Mouse (Mus musculus): Measurements from ENCODE around the gene Khsrp. TPM values are rescaled to one million over a fixed set of nuclear protein-coding genes. Genes with fewer than 3 reads are reported as not detected.

Khsrp gene
- total and polyA plus RNA-seq, 2 experiments from 2014 or later: 27.0 to 65.5 TPM

DNA sequence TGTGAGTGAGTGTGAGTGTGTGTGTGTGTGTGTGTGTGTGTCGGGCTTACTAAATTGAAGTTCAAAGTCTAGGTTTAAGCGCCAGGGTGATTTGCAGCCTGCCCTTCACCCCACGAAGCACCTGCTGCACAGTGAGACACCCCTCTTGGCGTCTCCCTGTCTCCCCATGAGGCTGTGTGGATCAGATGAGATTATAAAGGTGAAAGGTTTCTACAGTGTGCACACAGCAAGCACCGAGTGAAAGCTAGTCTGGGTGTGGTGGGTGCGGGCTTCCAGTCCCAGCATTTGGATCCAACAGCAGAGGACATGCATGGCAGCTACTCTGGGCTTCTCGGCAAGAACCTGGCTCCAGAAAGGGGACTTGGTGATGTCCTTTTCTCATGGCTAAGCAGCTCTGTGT, 50.3 kb downstream of the Khsrp start:
- DNase-seq (no peak), ATAC-seq (no peak)
- Histone ChIP-seq H3K4me1 (ENCODE audit: insufficient read depth) (no peaks in the 10 kb centered on the region), H3K36me3 (ENCODE audit: insufficient read depth) (no peaks in the 10 kb centered on the region), H3K27me3 (ENCODE audit: insufficient read depth, low read length) (no peaks in the 10 kb centered on the region), H3K4me2 (ENCODE audit: low read depth) (no peak overlapping the region), H3K4me3 (ENCODE audit: low read depth, low read length) (no peak overlapping the region), H3K9me3 (ENCODE audit: low read length) (no peaks in the 10 kb centered on the region), H3K9ac (no peak overlapping the region), H3K27ac (ENCODE audit: low read depth, low read length) (no peak overlapping the region)
- TF ChIP-seq CTCF (IDR thresholded peaks at IDR 0.05; ENCODE audit: low read depth): no peak
- 80% methylated on average over 7 of the region's 7 CpGs for whole genome bisulfite sequencing

GRCm38 (mm10) chr17:56979524-56979923, 51.8 kb downstream of the Khsrp start:
- DNase-seq: no peak
- no peak overlapping the region for H3K27ac ChIP-seq (ENCODE audit: low read depth, low read length)
- H3K9ac ChIP-seq: no peak overlapping the region
- 60% methylated on average over 4 of the region's 8 CpGs for WGBS
- ATAC-seq: no peak
- TF ChIP-seq CTCF (IDR thresholded peaks at IDR 0.05; ENCODE audit: low read depth): no peak
- no peaks in the 10 kb centered on the region for H3K9me3 ChIP-seq (ENCODE audit: low read length)
- H3K4me3 ChIP-seq (ENCODE audit: low read depth, low read length): no peak overlapping the region
- H3K4me1 ChIP-seq (ENCODE audit: insufficient read depth): no peaks in the 10 kb centered on the region
- no peaks in the 10 kb centered on the region for H3K27me3 ChIP-seq (ENCODE audit: insufficient read depth, low read length)
- H3K36me3 ChIP-seq (ENCODE audit: insufficient read depth): no peaks in the 10 kb centered on the region
- no peak overlapping the region for H3K4me2 ChIP-seq (ENCODE audit: low read depth)

DNA sequence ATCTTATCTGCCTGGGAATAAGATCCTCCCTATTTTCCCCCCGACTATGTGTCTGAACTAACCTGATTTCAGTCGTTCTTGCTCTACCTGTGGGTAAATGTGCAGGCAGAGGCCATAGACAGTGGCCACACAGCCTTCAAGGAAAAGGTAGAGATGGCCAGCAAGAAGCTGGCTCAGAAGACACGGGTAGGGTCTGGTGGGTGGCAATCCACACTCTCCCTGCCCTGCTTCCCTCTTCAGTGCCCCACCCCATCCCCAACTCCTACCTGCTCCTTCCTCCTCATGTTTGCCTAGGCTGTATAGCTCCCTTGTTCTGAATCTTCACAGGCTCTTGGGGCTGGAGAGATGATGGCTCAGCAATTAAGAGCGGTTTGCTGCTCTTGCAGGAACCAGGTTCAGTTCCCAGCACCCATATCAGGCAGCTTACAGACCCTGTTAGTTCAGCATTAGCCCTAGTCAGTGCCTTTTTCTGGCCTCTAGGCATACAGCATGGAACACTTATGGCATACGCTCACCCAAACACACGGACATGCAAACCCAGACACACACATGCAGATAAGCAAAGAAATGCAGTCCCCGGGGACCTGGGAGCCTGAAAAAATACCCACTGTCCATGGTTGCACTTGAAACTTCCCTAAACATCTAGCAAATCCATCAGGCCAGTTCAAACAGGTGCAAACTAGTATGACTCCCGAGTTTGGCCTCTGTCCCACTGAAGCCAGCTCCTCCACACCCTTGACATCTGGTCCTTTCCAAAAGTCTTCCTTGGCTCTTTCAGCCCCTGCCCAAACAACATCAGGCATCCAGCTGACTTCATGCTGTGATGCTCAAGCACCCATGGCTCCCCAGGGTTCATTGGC, 54.6 kb downstream of the Khsrp start:
- H3K27me3 ChIP-seq (ENCODE audit: insufficient read depth, low read length): no peaks in the 10 kb centered on the region
- H3K4me2 ChIP-seq (ENCODE audit: low read depth): no peak overlapping the region
- WGBS: 78% methylated on average over 8 of the region's 8 CpGs
- H3K36me3 ChIP-seq (ENCODE audit: insufficient read depth): no peaks in the 10 kb centered on the region
- no peaks in the 10 kb centered on the region for H3K9me3 ChIP-seq (ENCODE audit: low read length)
- H3K27ac ChIP-seq (ENCODE audit: low read depth, low read length): no peak overlapping the region
- no peak for TF ChIP-seq CTCF (IDR thresholded peaks at IDR 0.05; ENCODE audit: low read depth)
- no peak overlapping the region for H3K4me3 ChIP-seq (ENCODE audit: low read depth, low read length)
- DNase-seq: no peak
- ATAC-seq: no peak
- H3K9ac ChIP-seq: no peak overlapping the region
- H3K4me1 ChIP-seq (ENCODE audit: insufficient read depth): no peaks in the 10 kb centered on the region

DNA sequence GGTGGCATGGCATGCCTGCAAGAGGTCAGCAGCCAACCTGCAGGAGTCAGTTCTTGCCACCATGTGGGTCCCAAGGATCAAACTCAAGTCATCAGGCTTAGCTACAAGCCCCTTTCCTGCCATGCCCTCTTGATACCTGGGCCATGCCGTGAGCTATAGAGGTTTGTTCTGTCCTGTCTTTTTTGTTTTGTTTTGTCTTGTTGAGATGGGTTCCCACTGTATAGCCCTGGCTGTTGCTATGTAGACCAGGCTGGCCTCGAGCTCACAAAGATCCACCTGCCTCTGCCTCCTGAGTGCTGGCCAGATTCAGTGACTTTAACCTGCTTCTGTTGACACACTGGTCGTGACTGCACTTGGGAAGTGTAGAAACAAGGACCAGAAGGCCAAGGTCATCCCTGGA, 55.9 kb downstream of the Khsrp start:
- WGBS: 75% methylated on average over 3 of the region's 3 CpGs
- no peaks in the 10 kb centered on the region for H3K36me3 ChIP-seq (ENCODE audit: insufficient read depth)
- no peak overlapping the region for H3K4me2 ChIP-seq (ENCODE audit: low read depth)
- H3K4me1 ChIP-seq (ENCODE audit: insufficient read depth): no peaks in the 10 kb centered on the region
- DNase-seq: no peak
- no peak for ATAC-seq
- H3K9ac ChIP-seq: no peak overlapping the region
- no peaks in the 10 kb centered on the region for H3K27me3 ChIP-seq (ENCODE audit: insufficient read depth, low read length)
- no peak overlapping the region for H3K4me3 ChIP-seq (ENCODE audit: low read depth, low read length)
- no peak overlapping the region for H3K27ac ChIP-seq (ENCODE audit: low read depth, low read length)
- TF ChIP-seq CTCF (IDR thresholded peaks at IDR 0.05; ENCODE audit: low read depth): no peak
- H3K9me3 ChIP-seq (ENCODE audit: low read length): no peaks in the 10 kb centered on the region

DNA sequence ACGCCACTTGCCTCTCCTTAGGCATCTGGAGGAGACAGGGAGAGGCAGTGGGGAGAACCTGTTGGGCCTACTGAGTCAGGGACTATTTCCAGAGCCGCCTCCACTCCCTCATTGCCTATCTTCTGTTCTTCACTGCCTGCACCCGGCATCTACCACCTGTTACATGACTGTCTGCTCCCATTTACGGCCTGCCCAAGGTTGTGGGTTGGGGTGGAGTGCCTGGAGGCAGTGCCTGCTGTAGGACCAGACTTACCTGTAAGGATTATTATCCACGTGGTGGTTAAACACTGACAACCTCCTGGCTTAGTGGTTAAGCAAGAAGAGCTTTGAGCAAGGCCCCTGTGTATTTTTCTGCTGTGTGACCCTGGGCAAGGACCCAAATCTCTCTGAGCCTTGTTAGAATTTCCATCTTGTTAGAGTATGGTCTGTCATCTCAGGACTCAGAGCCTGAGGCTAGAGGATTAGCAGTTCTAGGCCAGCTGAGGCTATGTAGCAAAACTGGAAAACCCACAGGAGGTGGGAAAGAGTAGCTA, 56.5 kb downstream of the Khsrp start:
- Histone ChIP-seq H3K4me3 (ENCODE audit: low read depth, low read length) (no peak overlapping the region), H3K4me2 (ENCODE audit: low read depth) (no peak overlapping the region), H3K27me3 (ENCODE audit: insufficient read depth, low read length) (no peaks in the 10 kb centered on the region), H3K36me3 (ENCODE audit: insufficient read depth) (no peaks in the 10 kb centered on the region), H3K27ac (ENCODE audit: low read depth, low read length) (no peak overlapping the region), H3K9ac (no peak overlapping the region), H3K9me3 (ENCODE audit: low read length) (no peaks in the 10 kb centered on the region), H3K4me1 (ENCODE audit: insufficient read depth) (no peaks in the 10 kb centered on the region)
- no peak for TF ChIP-seq CTCF (IDR thresholded peaks at IDR 0.05; ENCODE audit: low read depth)
- DNase-seq: no peak
- ATAC-seq: no peak
- 83% methylated on average over 5 of the region's 5 CpGs for WGBS

GRCm38 (mm10) chr17:56973956-56974707, 57.2 kb downstream of the Khsrp start:
- no peak overlapping the region for H3K4me2 ChIP-seq (ENCODE audit: low read depth)
- no peak overlapping the region for H3K4me3 ChIP-seq (ENCODE audit: low read depth, low read length)
- WGBS: 68% methylated on average over 13 of the region's 14 CpGs
- no peaks in the 10 kb centered on the region for H3K27me3 ChIP-seq (ENCODE audit: insufficient read depth, low read length)
- H3K9me3 ChIP-seq (ENCODE audit: low read length): no peaks in the 10 kb centered on the region
- no peak overlapping the region for H3K27ac ChIP-seq (ENCODE audit: low read depth, low read length)
- no peaks in the 10 kb centered on the region for H3K36me3 ChIP-seq (ENCODE audit: insufficient read depth)
- H3K4me1 ChIP-seq (ENCODE audit: insufficient read depth): no peaks in the 10 kb centered on the region
- no peak for TF ChIP-seq CTCF (IDR thresholded peaks at IDR 0.05; ENCODE audit: low read depth)
- no peak for ATAC-seq
- no peak for DNase-seq
- no peak overlapping the region for H3K9ac ChIP-seq

Other genes with a start within 250 kb of the Khsrp start
- 2.4 and 3.6 TPM in 2 replicates for gene Rfx2, start 200.5 kb downstream of the Khsrp start, total RNA-seq (2014; rRNA removed)
- 2.2 and 3.4 TPM in 2 replicates for gene Rfx2, start 200.5 kb downstream of the Khsrp start, polyA plus RNA-seq (2015; fragmentation: Nextera tagmentation; extraction: Ambion mirVana)
- not detected in 2 replicates for gene Acsbg2, start 157.1 kb downstream of the Khsrp start, total RNA-seq (2014; rRNA removed)
- gene Acsbg2, start 157.1 kb downstream of the Khsrp start, polyA plus RNA-seq (2015; fragmentation: Nextera tagmentation; extraction: Ambion mirVana): not detected in 2 replicates
- 0.14 TPM in 1 of 2 replicates, not detected in the other for gene 1700061G19Rik, start 156.0 kb downstream of the Khsrp start, total RNA-seq (2014; rRNA removed)
- gene 1700061G19Rik, start 156.0 kb downstream of the Khsrp start, polyA plus RNA-seq (2015; fragmentation: Nextera tagmentation; extraction: Ambion mirVana): 0.15 and 0.48 TPM in 2 replicates
- gene Mllt1, start 96.1 kb downstream of the Khsrp start, total RNA-seq (2014; rRNA removed): 87.6 and 109 TPM in 2 replicates
- gene Mllt1, start 96.1 kb downstream of the Khsrp start, polyA plus RNA-seq (2015; fragmentation: Nextera tagmentation; extraction: Ambion mirVana): 58.5 and 65.8 TPM in 2 replicates
- not detected in 2 replicates for gene Acer1, start 49.4 kb downstream of the Khsrp start, total RNA-seq (2014; rRNA removed)
- gene Acer1, start 49.4 kb downstream of the Khsrp start, polyA plus RNA-seq (2015; fragmentation: Nextera tagmentation; extraction: Ambion mirVana): not detected in 2 replicates
- 105 and 109 TPM in 2 replicates for gene Clpp, start 41.2 kb downstream of the Khsrp start, total RNA-seq (2014; rRNA removed)
- gene Clpp, start 41.2 kb downstream of the Khsrp start, polyA plus RNA-seq (2015; fragmentation: Nextera tagmentation; extraction: Ambion mirVana): 159 and 185 TPM in 2 replicates
- gene Alkbh7, start 34.2 kb downstream of the Khsrp start, total RNA-seq (2014; rRNA removed): 44.2 and 50.7 TPM in 2 replicates
- 52.2 and 56.4 TPM in 2 replicates for gene Alkbh7, start 34.2 kb downstream of the Khsrp start, polyA plus RNA-seq (2015; fragmentation: Nextera tagmentation; extraction: Ambion mirVana)
- gene Pspn, start 31.5 kb downstream of the Khsrp start, total RNA-seq (2014; rRNA removed): not detected in 2 replicates
- not detected in 2 replicates for gene Pspn, start 31.5 kb downstream of the Khsrp start, polyA plus RNA-seq (2015; fragmentation: Nextera tagmentation; extraction: Ambion mirVana)
- gene Gtf2f1, start 20.2 kb downstream of the Khsrp start, total RNA-seq (2014; rRNA removed): 59.1 and 63.1 TPM in 2 replicates
- gene Gtf2f1, start 20.2 kb downstream of the Khsrp start, polyA plus RNA-seq (2015; fragmentation: Nextera tagmentation; extraction: Ambion mirVana): 76.8 and 83.0 TPM in 2 replicates
- gene Gm17949, start 20.1 kb downstream of the Khsrp start, total RNA-seq (2014; rRNA removed): not detected in 2 replicates
- 0.28 and 0.34 TPM in 2 replicates for gene Gm17949, start 20.1 kb downstream of the Khsrp start, polyA plus RNA-seq (2015; fragmentation: Nextera tagmentation; extraction: Ambion mirVana)
- gene Slc25a41, start 10.1 kb upstream of the Khsrp start, total RNA-seq (2014; rRNA removed): not detected in 2 replicates
- gene Slc25a41, start 10.1 kb upstream of the Khsrp start, polyA plus RNA-seq (2015; fragmentation: Nextera tagmentation; extraction: Ambion mirVana): not detected in 2 replicates
- gene Crb3, start 27.6 kb upstream of the Khsrp start, total RNA-seq (2014; rRNA removed): 2.0 and 4.0 TPM in 2 replicates
- gene Crb3, start 27.6 kb upstream of the Khsrp start, polyA plus RNA-seq (2015; fragmentation: Nextera tagmentation; extraction: Ambion mirVana): 2.4 and 3.5 TPM in 2 replicates
- gene Slc25a23, start 28.3 kb upstream of the Khsrp start, total RNA-seq (2014; rRNA removed): 75.7 and 101 TPM in 2 replicates
- gene Slc25a23, start 28.3 kb upstream of the Khsrp start, polyA plus RNA-seq (2015; fragmentation: Nextera tagmentation; extraction: Ambion mirVana): 38.8 and 43.2 TPM in 2 replicates
- 0.92 and 1.00 TPM in 2 replicates for gene Dennd1c, start 47.0 kb upstream of the Khsrp start, total RNA-seq (2014; rRNA removed)
- gene Dennd1c, start 47.0 kb upstream of the Khsrp start, polyA plus RNA-seq (2015; fragmentation: Nextera tagmentation; extraction: Ambion mirVana): 1.4 and 1.9 TPM in 2 replicates
- gene Tubb4a, start 56.3 kb upstream of the Khsrp start, total RNA-seq (2014; rRNA removed): 131 and 157 TPM in 2 replicates
- gene Tubb4a, start 56.3 kb upstream of the Khsrp start, polyA plus RNA-seq (2015; fragmentation: Nextera tagmentation; extraction: Ambion mirVana): 453 and 500 TPM in 2 replicates
- gene Tnfsf9, start 73.8 kb upstream of the Khsrp start, total RNA-seq (2014; rRNA removed): 2.1 and 3.5 TPM in 2 replicates
- gene Tnfsf9, start 73.8 kb upstream of the Khsrp start, polyA plus RNA-seq (2015; fragmentation: Nextera tagmentation; extraction: Ambion mirVana): 3.4 and 4.1 TPM in 2 replicates
- 1.3 TPM in 1 of 2 replicates, not detected in the other for gene Cd70, start 118.3 kb upstream of the Khsrp start, total RNA-seq (2014; rRNA removed)
- gene Cd70, start 118.3 kb upstream of the Khsrp start, polyA plus RNA-seq (2015; fragmentation: Nextera tagmentation; extraction: Ambion mirVana): 0.47 and 0.69 TPM in 2 replicates
- not detected in 2 replicates for gene Tnfsf14, start 162.7 kb upstream of the Khsrp start, total RNA-seq (2014; rRNA removed)
- gene Tnfsf14, start 162.7 kb upstream of the Khsrp start, polyA plus RNA-seq (2015; fragmentation: Nextera tagmentation; extraction: Ambion mirVana): not detected in 2 replicates
- 1.3 and 1.4 TPM in 2 replicates for gene C3, start 196.6 kb upstream of the Khsrp start, total RNA-seq (2014; rRNA removed)
- 0.77 and 1.2 TPM in 2 replicates for gene C3, start 196.6 kb upstream of the Khsrp start, polyA plus RNA-seq (2015; fragmentation: Nextera tagmentation; extraction: Ambion mirVana)
- gene Gpr108, start 216.9 kb upstream of the Khsrp start, total RNA-seq (2014; rRNA removed): 15.7 and 18.6 TPM in 2 replicates
- 16.9 and 17.5 TPM in 2 replicates for gene Gpr108, start 216.9 kb upstream of the Khsrp start, polyA plus RNA-seq (2015; fragmentation: Nextera tagmentation; extraction: Ambion mirVana)
- gene Trip10, start 217.9 kb upstream of the Khsrp start, total RNA-seq (2014; rRNA removed): 3.2 and 3.5 TPM in 2 replicates
- gene Trip10, start 217.9 kb upstream of the Khsrp start, polyA plus RNA-seq (2015; fragmentation: Nextera tagmentation; extraction: Ambion mirVana): 5.2 and 6.0 TPM in 2 replicates
- gene Vav1, start 247.6 kb upstream of the Khsrp start, total RNA-seq (2014; rRNA removed): 2.2 and 2.5 TPM in 2 replicates
- 1.6 and 1.8 TPM in 2 replicates for gene Vav1, start 247.6 kb upstream of the Khsrp start, polyA plus RNA-seq (2015; fragmentation: Nextera tagmentation; extraction: Ambion mirVana)